Mouse (Mus musculus): Measurements from ENCODE around the gene Aimp2. TPM values are rescaled to one million over a fixed set of nuclear protein-coding genes. Genes with fewer than 3 reads are reported as not detected.
A peak's percentile ranks its signal among the peaks of the same experiment; 100 is the strongest.

Gene Aimp2
- polyA plus RNA-seq, 1 experiment, result 35.2 TPM

GRCm38 (mm10) chr5:143936156-143936555 is 26.5 kb upstream of the Aimp2 start:
- Histone ChIP-seq H3K27me3 (ENCODE audit: control insufficient read depth, insufficient read depth, low read length) (no peaks in the 10 kb centered on the region), H3K27ac (ENCODE audit: control insufficient read depth, insufficient read depth, low read depth, low read length) (no peak overlapping the region), H3K4me1 (ENCODE audit: control insufficient read depth, insufficient read depth, low read length) (0 out of 2 replicates have a peak, but pooled peaks cover 6% of the 10 kb centered on the region), H3K4me3 (ENCODE audit: control insufficient read depth, low read depth, low read length) (no peak overlapping the region), H3K36me3 (ENCODE audit: control insufficient read depth, insufficient read depth, low read length) (no peaks in the 10 kb centered on the region)
- TF ChIP-seq CTCF (IDR thresholded peaks at IDR 0.05; ENCODE audit: control insufficient read depth, insufficient read depth, insufficient replicate concordance, low read depth, low read length) (no peak), POLR2A (IDR thresholded peaks at IDR 0.05; ENCODE audit: control insufficient read depth, low read depth, low read length) (no peak)

GRCm38 (mm10) chr5:143933875-143934274 is 24.2 kb upstream of the Aimp2 start:
- Histone ChIP-seq H3K4me3 (ENCODE audit: control insufficient read depth, low read depth, low read length) (peak overlapping the region; percentile 31; the same call in 1 of the 2 replicates), H3K27ac (ENCODE audit: control insufficient read depth, insufficient read depth, low read depth, low read length) (no peak overlapping the region), H3K36me3 (ENCODE audit: control insufficient read depth, insufficient read depth, low read length) (no peaks in the 10 kb centered on the region), H3K27me3 (ENCODE audit: control insufficient read depth, insufficient read depth, low read length) (no peaks in the 10 kb centered on the region), H3K4me1 (ENCODE audit: control insufficient read depth, insufficient read depth, low read length) (0 out of 2 replicates have a peak, but pooled peaks cover 6% of the 10 kb centered on the region)
- TF ChIP-seq POLR2A (IDR thresholded peaks at IDR 0.05; ENCODE audit: control insufficient read depth, low read depth, low read length) (no peak), CTCF (IDR thresholded peaks at IDR 0.05; ENCODE audit: control insufficient read depth, insufficient read depth, insufficient replicate concordance, low read depth, low read length) (no peak)

DNA sequence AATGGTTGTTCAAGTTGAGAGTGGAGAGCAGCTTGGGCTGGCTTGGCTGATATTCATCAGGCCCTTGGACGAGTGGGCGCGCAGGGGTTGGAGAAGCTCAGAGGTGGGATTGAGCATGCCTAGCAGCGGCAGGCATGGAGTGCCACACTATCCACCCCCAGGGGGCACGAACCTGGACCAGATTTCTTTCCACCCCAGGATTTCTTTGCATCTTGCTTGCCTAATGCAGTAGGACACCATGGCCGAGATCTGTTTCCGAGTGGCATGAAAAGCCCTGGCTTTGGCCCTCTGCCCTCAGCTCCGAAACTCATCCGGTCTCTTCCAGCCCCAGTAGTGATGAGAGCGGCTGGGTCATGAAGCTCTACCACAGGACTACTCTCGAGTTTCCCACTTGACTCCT is 23.8 kb upstream of the Aimp2 start:
- H3K27me3 ChIP-seq (ENCODE audit: control insufficient read depth, insufficient read depth, low read length), result no peaks in the 10 kb centered on the region
- H3K36me3 ChIP-seq (ENCODE audit: control insufficient read depth, insufficient read depth, low read length), result no peaks in the 10 kb centered on the region
- peak overlapping the region; percentile 84 for H3K4me3 ChIP-seq (ENCODE audit: control insufficient read depth, low read depth, low read length)
- no peak overlapping the region for H3K27ac ChIP-seq (ENCODE audit: control insufficient read depth, insufficient read depth, low read depth, low read length)
- TF ChIP-seq CTCF (IDR thresholded peaks at IDR 0.05; ENCODE audit: control insufficient read depth, insufficient read depth, insufficient replicate concordance, low read depth, low read length), result no peak
- TF ChIP-seq POLR2A (IDR thresholded peaks at IDR 0.05; ENCODE audit: control insufficient read depth, low read depth, low read length), result no peak
- H3K4me1 ChIP-seq (ENCODE audit: control insufficient read depth, insufficient read depth, low read length), result 0 out of 2 replicates have a peak, but pooled peaks cover 6% of the 10 kb centered on the region

GRCm38 (mm10) chr5:143932831-143933230 is 23.2 kb upstream of the Aimp2 start, which contains the start of gene Rsph10b:
Gene Rsph10b (plus strand): TSS chr5:143933035.
- Histone ChIP-seq H3K4me3 (ENCODE audit: control insufficient read depth, low read depth, low read length) (peak within 1 kb of the TSS; percentile 84), H3K4me1 (ENCODE audit: control insufficient read depth, insufficient read depth, low read length) (0 out of 2 replicates have a peak, but pooled peaks cover 6% of the 10 kb centered on the region)

GRCm38 (mm10) chr5:143931863-143932580 is 22.4 kb upstream of the Aimp2 start:
- TF ChIP-seq POLR2A (IDR thresholded peaks at IDR 0.05; ENCODE audit: control insufficient read depth, low read depth, low read length), result no peak
- TF ChIP-seq CTCF (IDR thresholded peaks at IDR 0.05; ENCODE audit: control insufficient read depth, insufficient read depth, insufficient replicate concordance, low read depth, low read length), result no peak
- Histone ChIP-seq H3K4me1 (ENCODE audit: control insufficient read depth, insufficient read depth, low read length) (0 out of 2 replicates have a peak, but pooled peaks cover 6% of the 10 kb centered on the region), H3K4me3 (ENCODE audit: control insufficient read depth, low read depth, low read length) (peak overlapping the region; percentile 84), H3K27me3 (ENCODE audit: control insufficient read depth, insufficient read depth, low read length) (no peaks in the 10 kb centered on the region), H3K27ac (ENCODE audit: control insufficient read depth, insufficient read depth, low read depth, low read length) (no peak overlapping the region), H3K36me3 (ENCODE audit: control insufficient read depth, insufficient read depth, low read length) (no peaks in the 10 kb centered on the region)

More at GRCm38 (mm10) chr5:143932831-143933230, 23.2 kb upstream of the Aimp2 start, which contains the start of gene Rsph10b:
- Histone ChIP-seq H3K27ac (ENCODE audit: control insufficient read depth, insufficient read depth, low read depth, low read length) (no peak within 1 kb of the TSS), H3K27me3 (ENCODE audit: control insufficient read depth, insufficient read depth, low read length) (no peaks in the 10 kb centered on the region), H3K36me3 (ENCODE audit: control insufficient read depth, insufficient read depth, low read length) (no peaks in the 10 kb centered on the region)
- TF ChIP-seq POLR2A (IDR thresholded peaks at IDR 0.05; ENCODE audit: control insufficient read depth, low read depth, low read length), result peak; percentile 66; the same call in 1 of the 2 replicates
- TF ChIP-seq CTCF (IDR thresholded peaks at IDR 0.05; ENCODE audit: control insufficient read depth, insufficient read depth, insufficient replicate concordance, low read depth, low read length), result no peak

DNA sequence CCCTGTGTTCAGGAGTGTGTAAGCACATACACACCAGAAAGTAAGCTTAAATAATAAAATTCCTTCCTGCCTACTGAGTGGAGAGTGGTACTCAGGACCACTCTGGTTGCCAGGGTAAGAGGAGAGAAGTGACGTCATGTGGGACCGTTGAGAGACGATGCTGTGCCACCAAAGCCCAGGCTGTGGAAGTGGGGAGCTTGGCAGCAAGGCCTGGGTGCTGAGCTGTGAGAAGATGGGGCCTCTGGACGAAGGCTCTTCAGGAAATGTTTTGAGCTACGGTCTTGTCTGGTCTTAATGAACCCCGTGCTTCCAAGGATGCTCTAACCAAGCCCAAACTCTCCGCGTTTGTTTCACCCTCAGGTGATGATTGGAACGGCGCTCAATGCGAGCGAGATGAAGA is 21.0 kb upstream of the Aimp2 start:
- Histone ChIP-seq H3K27ac (ENCODE audit: control insufficient read depth, insufficient read depth, low read depth, low read length) (no peak overlapping the region), H3K27me3 (ENCODE audit: control insufficient read depth, insufficient read depth, low read length) (no peaks in the 10 kb centered on the region), H3K4me3 (ENCODE audit: control insufficient read depth, low read depth, low read length) (no peak overlapping the region), H3K36me3 (ENCODE audit: control insufficient read depth, insufficient read depth, low read length) (no peaks in the 10 kb centered on the region), H3K4me1 (ENCODE audit: control insufficient read depth, insufficient read depth, low read length) (0 out of 2 replicates have a peak, but pooled peaks cover 6% of the 10 kb centered on the region)
- TF ChIP-seq POLR2A (IDR thresholded peaks at IDR 0.05; ENCODE audit: control insufficient read depth, low read depth, low read length) (no peak), CTCF (IDR thresholded peaks at IDR 0.05; ENCODE audit: control insufficient read depth, insufficient read depth, insufficient replicate concordance, low read depth, low read length) (no peak)

GRCm38 (mm10) chr5:143929291-143929690 is 19.6 kb upstream of the Aimp2 start:
- no peak overlapping the region for H3K4me3 ChIP-seq (ENCODE audit: control insufficient read depth, low read depth, low read length)
- H3K27ac ChIP-seq (ENCODE audit: control insufficient read depth, insufficient read depth, low read depth, low read length), result no peak overlapping the region
- H3K27me3 ChIP-seq (ENCODE audit: control insufficient read depth, insufficient read depth, low read length), result no peaks in the 10 kb centered on the region
- TF ChIP-seq POLR2A (IDR thresholded peaks at IDR 0.05; ENCODE audit: control insufficient read depth, low read depth, low read length), result no peak
- no peak for TF ChIP-seq CTCF (IDR thresholded peaks at IDR 0.05; ENCODE audit: control insufficient read depth, insufficient read depth, insufficient replicate concordance, low read depth, low read length)
- H3K36me3 ChIP-seq (ENCODE audit: control insufficient read depth, insufficient read depth, low read length), result peaks cover 2% of the 10 kb centered on the region; the same call in 1 of the 2 replicates
- H3K4me1 ChIP-seq (ENCODE audit: control insufficient read depth, insufficient read depth, low read length), result 0 out of 2 replicates have a peak, but pooled peaks cover 6% of the 10 kb centered on the region
